Mouse (Mus musculus) C2C12 (cell line): ENCODE data around the gene 2210011C24Rik. TPM values are rescaled to one million over a fixed set of nuclear protein-coding genes. Genes with fewer than 3 reads are reported as not detected.

Source experiments
- H3K27me3 ChIP-seq: one replicate; pipeline ENCODE4 v1.6.1; 2011; ENCODE audit not compliant: control insufficient read depth, insufficient read depth, insufficient read length
- H3K36me3 ChIP-seq: one replicate; pipeline ENCODE4 v1.6.1; 2011; ENCODE audit not compliant: control insufficient read depth, insufficient read depth
- H3K4me3 ChIP-seq: one replicate; pipeline ENCODE4 v1.5.1; 2011; ENCODE audit warnings: mild to moderate bottlenecking, control low read depth; ENCODE audit not compliant: poor library complexity, insufficient read depth, severe bottlenecking
- H3K79me2 ChIP-seq: one replicate; pipeline ENCODE4 v1.6.1; 2011; ENCODE audit not compliant: control insufficient read depth, insufficient read depth
- H3K79me3 ChIP-seq: one replicate; pipeline ENCODE4 v1.6.1; 2011; ENCODE audit warnings: low read depth, control low read depth
- H3ac ChIP-seq: one replicate; pipeline ENCODE3; 2011; ENCODE audit warnings: low read depth; ENCODE audit not compliant: control insufficient read depth, insufficient read length
- CEBPB ChIP-seq: IDR thresholded peaks from one replicate; pipeline ENCODE4 v1.6.1; 2011; ENCODE audit warnings: low read depth, mild to moderate bottlenecking, control low read depth, moderate library complexity
- CTCF ChIP-seq: IDR thresholded peaks from one replicate; pipeline ENCODE4 v1.5.1; 2011; ENCODE audit not compliant: control insufficient read depth, insufficient read depth, insufficient read length
- FOSL1 ChIP-seq: IDR thresholded peaks from one replicate; pipeline ENCODE4 v1.8.0; 2011; ENCODE audit warnings: mild to moderate bottlenecking, low read length; ENCODE audit not compliant: poor library complexity, insufficient read depth, severe bottlenecking
- MAX ChIP-seq: IDR thresholded peaks from one replicate; pipeline ENCODE4 v1.6.1; 2011; ENCODE audit warnings: mild to moderate bottlenecking, control low read depth
- MYOD1 ChIP-seq: IDR thresholded peaks from one replicate; pipeline ENCODE4 v1.6.1; 2011; ENCODE audit warnings: low read depth; ENCODE audit not compliant: control insufficient read depth, insufficient read length
- MYOG ChIP-seq: IDR thresholded peaks from one replicate; pipeline ENCODE4 v1.6.1; 2011; ENCODE audit not compliant: control insufficient read depth, insufficient read length; ENCODE audit errors: extremely low read depth
- USF1 ChIP-seq: IDR thresholded peaks from one replicate; pipeline ENCODE4 v1.6.1; 2011; ENCODE audit warnings: low read depth, mild to moderate bottlenecking, control low read depth, moderate library complexity
- polyA plus RNA-seq: library from polyadenylated mRNA; unstranded; fragments of >200 nt; fragmentation: generic; extraction: Trizol; gene quantifications from one replicate; pipeline ENCODE4 v1.2.1, GENCODE M21; 2012; ENCODE audit warnings: missing spikeins

2210011C24Rik gene
- polyA plus RNA-seq, 1 experiment, result 1.5 TPM

GRCm38 (mm10) chr8:84048171-84048570, 36.2 kb upstream of the 2210011C24Rik start:
- H3K36me3 ChIP-seq, result no peaks in the 10 kb centered on the region
- TF ChIP-seq CEBPB (no peak), MYOD1 (peak; percentile 1), USF1 (no peak)
- no peaks in the 10 kb centered on the region for H3K79me2 ChIP-seq
- H3K4me3 ChIP-seq, result no peak overlapping the region
- H3ac ChIP-seq, result no peak overlapping the region
- H3K79me3 ChIP-seq, result no peaks in the 10 kb centered on the region
- H3K27me3 ChIP-seq, result no peaks in the 10 kb centered on the region

GRCm38 (mm10) chr8:84046505-84046904, 34.5 kb upstream of the 2210011C24Rik start:
- Histone ChIP-seq H3K79me3 (no peaks in the 10 kb centered on the region), H3K27me3 (no peaks in the 10 kb centered on the region), H3K36me3 (no peaks in the 10 kb centered on the region), H3K79me2 (no peaks in the 10 kb centered on the region), H3K4me3 (no peak overlapping the region), H3ac (no peak overlapping the region)
- TF ChIP-seq MYOG (no peak), MYOD1 (no peak), CEBPB (no peak), CTCF (no peak)

- no peaks in the 10 kb centered on the region for H3K27me3 ChIP-seq
These were observed 32.9 kb upstream of the 2210011C24Rik start, which contains the start of gene Rln3 for GRCm38 (mm10) chr8:84044900-84045299. Gene Rln3 (minus strand): TSS chr8:84045000.

GRCm38 (mm10) chr8:84044103-84044502, 32.1 kb upstream of the 2210011C24Rik start:
- H3ac ChIP-seq, result no peak overlapping the region
- H3K79me3 ChIP-seq, result no peaks in the 10 kb centered on the region
- no peak overlapping the region for H3K4me3 ChIP-seq
- H3K27me3 ChIP-seq, result no peaks in the 10 kb centered on the region
- H3K79me2 ChIP-seq, result no peaks in the 10 kb centered on the region
- H3K36me3 ChIP-seq, result no peaks in the 10 kb centered on the region
- TF ChIP-seq MAX, result no peak
- TF ChIP-seq MYOD1, result no peak
- TF ChIP-seq CEBPB, result no peak
- TF ChIP-seq USF1, result no peak
- TF ChIP-seq MYOG, result no peak
- TF ChIP-seq FOSL1, result no peak

More at GRCm38 (mm10) chr8:84044900-84045299, 32.9 kb upstream of the 2210011C24Rik start, which contains the start of gene Rln3:
- Histone ChIP-seq H3K79me3 (no peaks in the 10 kb centered on the region), H3ac (no peak within 1 kb of the TSS), H3K4me3 (no peak within 1 kb of the TSS), H3K79me2 (no peaks in the 10 kb centered on the region), H3K36me3 (no peaks in the 10 kb centered on the region)
- no peak for TF ChIP-seq CTCF
- TF ChIP-seq MYOD1, result no peak
- no peak for TF ChIP-seq MAX
- no peak for TF ChIP-seq FOSL1
- TF ChIP-seq CEBPB, result no peak
- no peak for TF ChIP-seq USF1
- TF ChIP-seq MYOG, result no peak

- H3ac ChIP-seq, result no peak overlapping the region
- TF ChIP-seq CTCF, result no peak
- no peak for TF ChIP-seq MAX
- no peak for TF ChIP-seq FOSL1
- no peak for TF ChIP-seq MYOG
- no peak for TF ChIP-seq CEBPB
- TF ChIP-seq MYOD1, result no peak
- TF ChIP-seq USF1, result no peak
- no peaks in the 10 kb centered on the region for H3K36me3 ChIP-seq
- no peaks in the 10 kb centered on the region for H3K79me2 ChIP-seq
- no peak overlapping the region for H3K4me3 ChIP-seq
- no peaks in the 10 kb centered on the region for H3K79me3 ChIP-seq
- H3K27me3 ChIP-seq, result no peaks in the 10 kb centered on the region
These were observed 31.0 kb upstream of the 2210011C24Rik start for GRCm38 (mm10) chr8:84042948-84043342.

- H3K4me3 ChIP-seq, result no peak within 1 kb of the TSS
- H3ac ChIP-seq, result peak within 1 kb of the TSS; percentile 72
- H3K79me2 ChIP-seq, result no peaks in the 10 kb centered on the region
- no peak for TF ChIP-seq MAX
- TF ChIP-seq USF1, result no peak
- no peak for TF ChIP-seq MYOD1
- TF ChIP-seq FOSL1, result no peak
- peak; percentile 61 for TF ChIP-seq CTCF
- TF ChIP-seq MYOG, result no peak
- H3K27me3 ChIP-seq, result no peaks in the 10 kb centered on the region
- H3K79me3 ChIP-seq, result no peaks in the 10 kb centered on the region
- no peaks in the 10 kb centered on the region for H3K36me3 ChIP-seq
These were observed 30.3 kb upstream of the 2210011C24Rik start, which contains the start of gene Il27ra for GRCm38 (mm10) chr8:84042066-84042947. Gene Il27ra (minus strand): TSS chr8:84042589.
